Mouse (Mus musculus) mouse embryonic stem cell (cell line): Measurements from ENCODE around the gene Cyp20a1.

Experiments used
- in situ Hi-C, 2 experiments: fragments of 300-500 bp; cut with MboI; formaldehyde crosslinking; loops; 1 replicate in 1 of 2; 3 replicates in 1 of 2; pipeline ENCODE4 v1.14.3; 2019 to 2020; ENCODE audit warnings: low sequenced_read_pairs in 2 of 2, low pct_unique_long_range_greater_than_20kb in 1 of 2, mixed read lengths in 1 of 2; ENCODE audit not compliant: unreplicated experiment in 1 of 2

Cyp20a1 gene

GRCm38 (mm10) chr1:60432497-60432896 is 89.4 kb downstream of the Cyp20a1 start:
- in situ Hi-C loops = no loop called here
